Mouse (Mus musculus) ovary, postnatal 36 days (tissue): ENCODE data around the gene Gm13285.
A peak's percentile ranks its signal among the peaks of the same experiment; 100 is the strongest.
"Not testable (repeated sequence)": the region's sequence is repeated elsewhere in the genome, so short reads cannot be mapped to it uniquely, and the experiment has no call there.

ENCODE experiments used
- DNase-seq: peaks from one replicate; pipeline ENCODE4 v3.0.0; 2022; ENCODE audit warnings: low spot score, mixed read lengths

Gene Gm13285

DNA sequence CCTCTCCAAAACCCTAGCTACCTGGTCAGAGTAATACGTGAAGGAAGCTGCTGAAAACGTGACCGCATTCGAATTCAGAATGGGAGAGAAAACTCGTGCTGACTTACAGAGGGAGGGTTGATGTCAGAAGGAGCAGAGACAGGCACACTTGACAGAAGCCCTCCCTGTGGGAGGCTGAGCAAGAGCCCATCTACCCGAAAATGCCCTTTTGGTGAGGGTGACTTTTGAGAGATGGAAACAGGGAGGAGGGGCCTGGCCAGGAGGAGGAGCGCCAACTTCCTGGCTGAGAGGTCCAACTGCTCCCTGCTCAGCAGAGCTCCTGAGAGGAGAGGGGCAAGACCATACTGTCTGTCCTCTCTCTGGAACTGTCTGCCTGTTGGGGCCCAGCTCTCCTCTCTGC is at the start of gene Gm13285:
TSS of gene Gm13285 (plus strand) at position 301 of the 400 bp plus-strand sequence.
- DNase-seq, result not testable (repeated sequence)

DNA sequence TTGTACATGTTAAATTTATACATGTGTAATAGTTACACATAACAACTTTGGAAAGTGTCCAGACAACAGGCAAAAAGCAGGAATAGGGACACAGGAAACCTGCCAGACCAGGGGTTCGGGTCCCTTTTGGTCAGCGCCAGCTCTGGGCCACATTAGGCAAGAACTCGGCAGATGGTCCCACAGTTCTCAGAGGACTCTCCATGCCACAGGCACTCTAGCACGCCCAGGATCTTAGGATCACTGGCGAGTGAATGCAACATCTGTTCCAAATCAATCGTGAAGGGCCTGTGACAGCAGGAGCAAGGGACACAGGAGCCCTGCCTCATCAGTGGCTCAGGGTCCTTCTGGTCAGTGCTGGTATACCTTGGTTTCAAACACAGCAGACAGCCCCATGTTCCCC is 49.5 kb upstream of the Gm13285 start:
- no peak for DNase-seq

DNA sequence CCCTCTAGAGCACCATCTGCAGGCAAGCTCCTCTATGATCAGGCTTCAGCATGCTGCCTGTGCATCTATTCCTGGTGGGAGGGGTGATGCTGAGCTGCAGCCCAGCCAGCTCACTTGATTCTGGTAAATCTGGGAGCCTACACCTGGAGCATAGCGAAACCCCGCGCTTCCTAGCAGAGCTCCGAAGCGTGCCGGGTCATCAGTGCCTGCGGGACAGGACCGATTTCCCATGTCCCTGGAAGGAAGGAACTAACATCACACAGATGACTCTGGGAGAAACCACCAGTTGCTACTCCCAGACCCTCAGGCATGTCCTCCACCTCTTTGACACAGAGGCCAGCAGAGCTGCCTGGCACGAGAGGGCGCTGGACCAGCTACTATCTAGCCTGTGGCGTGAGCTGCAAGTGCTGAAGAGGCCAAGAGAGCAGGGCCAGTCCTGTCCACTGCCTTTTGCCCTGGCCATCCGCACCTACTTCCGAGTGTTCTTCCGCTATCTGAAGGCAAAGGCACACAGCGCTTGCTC is 44.6 kb upstream of the Gm13285 start, which contains the start of gene Gm13271:
TSS of gene Gm13271 (plus strand) at position 51 of the 523 bp plus-strand sequence.
- DNase-seq, result peak; percentile 67

GRCm38 (mm10) chr4:88756581-88757513 is 42.6 kb upstream of the Gm13285 start:
- not testable (repeated sequence) for DNase-seq

GRCm38 (mm10) chr4:88757628-88758031 is 41.8 kb upstream of the Gm13285 start:
- peak; percentile 88 for DNase-seq

DNA sequence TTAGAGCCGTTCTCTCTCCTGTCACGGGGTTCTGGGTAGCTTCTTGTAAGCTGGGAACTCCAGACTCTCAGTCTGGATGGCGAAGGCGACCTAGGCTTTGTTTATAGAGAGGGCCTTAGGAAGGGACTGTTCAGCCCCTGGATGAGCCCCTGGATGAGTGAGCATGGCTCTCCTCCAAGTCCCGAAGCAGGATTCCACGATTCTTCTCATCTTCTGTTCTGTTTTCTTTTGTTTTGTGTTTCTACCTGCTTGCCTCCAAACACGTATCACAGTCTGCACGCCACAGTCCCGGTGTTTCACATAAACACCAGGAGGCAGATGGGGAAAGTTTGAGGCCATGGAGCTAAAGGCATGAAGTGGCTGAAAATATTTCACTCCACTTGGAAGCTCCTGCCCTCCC is 40.7 kb upstream of the Gm13285 start:
- DNase-seq, result not testable (repeated sequence)

DNA sequence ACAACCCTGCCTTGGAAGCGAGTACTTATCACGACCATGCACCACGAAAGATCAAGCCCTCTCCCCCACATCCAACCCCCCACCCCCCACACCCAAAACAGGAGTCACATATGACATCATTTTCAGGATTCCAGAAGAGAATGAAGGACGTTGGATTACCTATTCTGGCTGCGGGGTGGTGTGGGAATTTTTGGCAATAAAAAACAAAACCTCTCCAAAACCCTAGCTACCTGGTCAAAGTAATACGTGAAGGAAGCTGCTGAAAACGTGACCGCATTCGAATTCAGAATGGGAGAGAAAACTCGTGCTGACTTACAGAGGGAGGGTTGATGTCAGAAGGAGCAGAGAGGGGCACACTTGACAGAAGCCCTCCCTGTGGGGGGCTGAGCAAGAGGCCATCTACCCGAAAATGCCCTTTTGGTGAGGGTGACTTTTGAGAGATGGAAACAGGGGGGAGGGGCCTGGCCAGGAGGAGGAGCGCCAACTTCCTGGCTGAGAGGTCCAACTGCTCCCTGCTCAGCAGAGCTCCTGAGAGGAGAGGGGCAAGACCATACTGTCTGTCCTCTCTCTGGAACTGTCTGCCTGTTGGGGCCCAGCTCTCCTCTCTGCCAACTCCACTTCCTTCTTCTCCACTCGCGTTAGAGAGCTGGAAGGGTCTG is 39.7 kb upstream of the Gm13285 start, which contains the start of gene Gm13283:
TSS of gene Gm13283 (plus strand) at position 510 of the 659 bp plus-strand sequence.
- not testable (repeated sequence) for DNase-seq

DNA sequence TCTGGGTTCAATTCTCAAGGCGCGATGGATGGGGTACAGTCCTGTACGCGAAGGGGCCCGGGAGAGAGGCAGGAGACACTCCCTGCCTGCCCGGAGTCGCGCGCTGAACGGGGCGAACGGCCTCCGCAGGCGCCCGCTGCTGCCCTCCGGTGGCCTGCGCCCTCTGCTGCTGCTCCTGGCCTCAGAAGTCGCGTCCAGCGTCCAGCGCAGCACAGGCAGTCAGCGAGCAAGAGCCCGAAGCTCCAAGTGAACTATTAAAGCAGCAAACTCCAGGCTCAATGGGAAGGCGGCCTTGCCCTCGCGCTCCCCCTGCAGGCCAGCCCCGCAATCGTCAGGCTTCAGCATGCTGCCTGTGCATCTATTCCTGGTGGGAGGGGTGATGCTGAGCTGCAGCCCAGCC is 39.0 kb upstream of the Gm13285 start:
- peak; percentile 83 for DNase-seq

- peak; percentile 61 for DNase-seq
These were observed 37.7 kb upstream of the Gm13285 start for GRCm38 (mm10) chr4:88761776-88762175.

DNA sequence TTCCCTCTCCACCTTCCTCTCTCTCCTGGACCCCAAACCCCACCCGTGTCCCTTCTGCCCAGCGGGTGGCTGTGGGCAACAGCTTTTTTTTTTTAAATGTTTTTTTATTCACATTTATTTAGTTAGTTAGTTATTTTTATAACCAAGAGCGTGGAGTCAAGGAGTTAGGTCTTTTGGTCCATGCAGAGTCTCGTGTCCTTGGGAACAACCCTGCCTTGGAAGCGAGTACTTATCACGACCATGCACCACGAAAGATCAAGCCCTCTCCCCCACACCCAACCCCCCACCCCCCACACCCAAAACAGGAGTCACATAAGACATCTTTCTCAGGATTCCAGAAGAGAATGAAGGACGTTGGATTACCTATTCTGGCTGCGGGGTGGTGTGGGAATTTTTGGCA is 37.1 kb upstream of the Gm13285 start:
- not testable (repeated sequence) for DNase-seq

DNA sequence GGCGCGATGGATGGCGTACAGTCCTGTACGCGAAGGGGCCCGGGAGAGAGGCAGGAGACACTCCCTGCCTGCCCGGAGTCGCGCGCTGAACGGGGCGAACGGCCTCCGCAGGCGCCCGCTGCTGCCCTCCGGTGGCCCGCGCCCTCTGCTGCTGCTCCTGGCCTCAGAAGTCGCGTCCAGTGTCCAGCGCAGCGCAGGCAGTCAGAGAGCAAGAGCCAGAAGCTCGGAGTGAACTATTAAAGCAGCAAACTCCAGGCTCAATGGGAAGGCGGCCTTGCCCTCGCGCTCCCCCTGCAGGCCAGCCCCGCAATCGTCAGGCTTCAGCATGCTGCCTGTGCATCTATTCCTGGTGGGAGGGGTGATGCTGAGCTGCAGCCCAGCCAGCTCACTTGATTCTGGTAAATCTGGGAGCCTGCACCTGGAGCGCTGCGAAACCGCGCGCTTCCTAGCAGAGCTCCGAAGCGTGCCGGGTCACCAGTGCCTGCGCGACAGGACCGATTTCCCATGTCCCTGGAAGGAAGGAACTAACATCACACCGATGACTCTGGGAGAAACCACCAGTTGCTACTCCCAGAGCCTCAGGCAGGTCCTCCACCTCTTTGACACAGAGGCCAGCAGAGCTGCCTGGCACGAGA is 36.0 kb upstream of the Gm13285 start:
- peak; percentile 60 for DNase-seq

- DNase-seq, result not testable (repeated sequence)
These were observed 25.9 kb upstream of the Gm13285 start, which contains the start of gene Gm13290 for GRCm38 (mm10) chr4:88773534-88773933. Gm13290 (plus strand) TSS chr4:88773834.

DNA sequence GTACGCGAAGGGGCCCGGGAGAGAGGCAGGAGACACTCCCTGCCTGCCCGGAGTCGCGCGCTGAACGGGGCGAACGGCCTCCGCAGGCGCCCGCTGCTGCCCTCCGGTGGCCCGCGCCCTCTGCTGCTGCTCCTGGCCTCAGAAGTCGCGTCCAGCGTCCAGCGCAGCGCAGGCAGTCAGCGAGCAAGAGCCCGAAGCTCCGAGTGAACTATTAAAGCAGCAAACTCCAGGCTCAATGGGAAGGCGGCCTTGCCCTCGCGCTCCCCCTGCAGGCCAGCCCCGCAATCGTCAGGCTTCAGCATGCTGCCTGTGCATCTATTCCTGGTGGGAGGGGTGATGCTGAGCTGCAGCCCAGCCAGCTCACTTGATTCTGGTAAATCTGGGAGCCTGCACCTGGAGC is 22.8 kb upstream of the Gm13285 start, which contains the start of gene Gm13289:
TSS of gene Gm13289 (plus strand) at position 301 of the 400 bp plus-strand sequence.
- not testable (repeated sequence) for DNase-seq

GRCm38 (mm10) chr4:88779550-88779949 is 19.9 kb upstream of the Gm13285 start, which contains the start of gene Gm13272:
Gm13272 (plus strand) TSS chr4:88779850.
- DNase-seq, result not testable (repeated sequence)

DNA sequence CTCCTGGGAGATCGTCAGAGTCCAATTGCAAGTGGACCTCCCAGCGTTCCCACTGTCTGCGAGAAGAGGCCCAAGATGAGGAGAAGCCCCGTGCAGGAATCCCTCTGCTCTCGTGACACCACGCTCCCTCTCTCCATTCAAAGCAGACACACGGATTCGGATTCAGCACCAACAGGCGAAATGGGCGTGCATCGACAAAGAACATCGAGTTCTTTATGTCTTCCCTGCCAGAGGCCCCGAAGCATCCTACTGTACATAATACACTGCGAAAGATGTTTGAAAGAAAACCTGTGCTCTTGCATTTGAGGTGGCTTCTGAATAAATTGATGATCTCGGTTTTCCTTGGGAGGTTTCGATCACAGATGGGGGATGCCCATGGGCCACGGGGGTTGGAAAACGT is 19.1 kb upstream of the Gm13285 start:
- DNase-seq, result not testable (repeated sequence)

DNA sequence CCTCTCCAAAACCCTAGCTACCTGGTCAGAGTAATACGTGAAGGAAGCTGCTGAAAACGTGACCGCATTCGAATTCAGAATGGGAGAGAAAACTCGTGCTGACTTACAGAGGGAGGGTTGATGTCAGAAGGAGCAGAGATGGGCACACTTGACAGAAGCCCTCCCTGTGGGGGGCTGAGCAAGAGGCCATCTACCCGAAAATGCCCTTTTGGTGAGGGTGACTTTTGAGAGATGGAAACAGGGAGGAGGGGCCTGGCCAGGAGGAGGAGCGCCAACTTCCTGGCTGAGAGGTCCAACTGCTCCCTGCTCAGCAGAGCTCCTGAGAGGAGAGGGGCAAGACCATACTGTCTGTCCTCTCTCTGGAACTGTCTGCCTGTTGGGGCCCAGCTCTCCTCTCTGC is 17.6 kb upstream of the Gm13285 start, which contains the start of gene Ifnz:
TSS of gene Ifnz (plus strand) at position 301 of the 400 bp plus-strand sequence.
- not testable (repeated sequence) for DNase-seq

GRCm38 (mm10) chr4:88782335-88782734 is 17.1 kb upstream of the Gm13285 start:
- peak; percentile 31 for DNase-seq

DNA sequence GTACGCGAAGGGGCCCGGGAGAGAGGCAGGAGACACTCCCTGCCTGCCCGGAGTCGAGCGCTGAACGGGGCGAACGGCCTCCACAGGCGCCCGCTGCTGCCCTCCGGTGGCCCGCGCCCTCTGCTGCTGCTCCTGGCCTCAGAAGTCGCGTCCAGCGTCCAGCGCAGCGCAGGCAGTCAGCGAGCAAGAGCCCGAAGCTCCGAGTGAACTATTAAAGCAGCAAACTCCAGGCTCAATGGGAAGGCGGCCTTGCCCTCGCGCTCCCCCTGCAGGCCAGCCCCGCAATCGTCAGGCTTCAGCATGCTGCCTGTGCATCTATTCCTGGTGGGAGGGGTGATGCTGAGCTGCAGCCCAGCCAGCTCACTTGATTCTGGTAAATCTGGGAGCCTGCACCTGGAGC is 14.1 kb upstream of the Gm13285 start, which contains the start of gene Gm13276:
TSS of gene Gm13276 (plus strand) at position 301 of the 400 bp plus-strand sequence.
- not testable (repeated sequence) for DNase-seq

- peak; percentile 62 for DNase-seq
These were observed 11.1 kb upstream of the Gm13285 start, which contains the start of gene Gm13277 for GRCm38 (mm10) chr4:88788402-88788801. Gm13277 (plus strand) TSS chr4:88788632.

- not testable (repeated sequence) for DNase-seq
These were observed 8.2 kb upstream of the Gm13285 start, which contains the start of gene Gm13278 for GRCm38 (mm10) chr4:88791250-88791649. Gm13278 (plus strand) TSS chr4:88791550.
